Mouse (Mus musculus): Measurements from ENCODE around the gene St3gal5.
A peak's percentile ranks its signal among the peaks of the same experiment; 100 is the strongest.

Gene St3gal5

GRCm38 (mm10) chr6:72164321-72165275, 67.2 kb downstream of the St3gal5 start:
- DNase-seq = peak; percentile 94

- DNase-seq = no peak
Measured at GRCm38 (mm10) chr6:72165907-72166306, 68.5 kb downstream of the St3gal5 start.

GRCm38 (mm10) chr6:72171391-72171790, 74.0 kb downstream of the St3gal5 start:
- no peak for DNase-seq

DNA sequence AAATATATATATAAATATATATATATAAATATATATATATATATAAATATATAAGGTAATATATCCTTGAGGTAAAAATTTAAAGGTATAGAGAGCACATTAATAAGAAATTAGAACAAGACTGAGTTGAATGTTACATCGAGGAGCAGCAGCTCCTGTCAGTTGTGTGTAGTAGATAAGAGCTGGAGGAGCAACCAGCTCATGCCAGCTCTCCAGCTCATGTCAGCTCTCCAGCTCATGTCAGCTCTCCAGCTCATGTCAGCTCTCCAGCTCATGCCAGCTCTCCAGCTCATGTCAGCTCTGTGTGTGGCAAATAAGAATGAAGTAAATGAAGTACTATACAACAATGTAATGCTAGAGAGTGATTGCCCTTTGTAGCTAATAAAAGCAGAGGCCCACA, 76.0 kb downstream of the St3gal5 start:
- DNase-seq = no peak

DNA sequence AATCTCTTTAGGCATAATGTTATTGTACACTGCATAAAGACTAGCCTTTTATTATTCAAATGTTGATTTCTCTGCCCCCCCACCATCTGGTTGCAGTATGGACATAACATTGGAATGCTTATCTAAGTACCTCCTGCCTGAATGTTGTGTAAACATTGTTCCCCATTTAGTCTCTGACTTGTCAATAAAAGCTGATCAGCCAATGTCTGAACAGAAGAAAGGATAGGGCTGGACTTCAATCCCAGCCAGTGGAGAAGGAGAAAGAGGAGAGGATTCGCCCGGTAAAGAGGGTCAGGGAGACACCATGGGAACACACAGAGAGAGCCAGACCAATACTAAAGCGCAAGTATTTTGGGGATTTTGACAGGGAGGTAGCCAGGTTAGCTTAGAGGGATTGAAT, 78.0 kb downstream of the St3gal5 start:
- DNase-seq = no peak

- no peak for DNase-seq
Measured at GRCm38 (mm10) chr6:72176004-72176403, 78.6 kb downstream of the St3gal5 start.

DNA sequence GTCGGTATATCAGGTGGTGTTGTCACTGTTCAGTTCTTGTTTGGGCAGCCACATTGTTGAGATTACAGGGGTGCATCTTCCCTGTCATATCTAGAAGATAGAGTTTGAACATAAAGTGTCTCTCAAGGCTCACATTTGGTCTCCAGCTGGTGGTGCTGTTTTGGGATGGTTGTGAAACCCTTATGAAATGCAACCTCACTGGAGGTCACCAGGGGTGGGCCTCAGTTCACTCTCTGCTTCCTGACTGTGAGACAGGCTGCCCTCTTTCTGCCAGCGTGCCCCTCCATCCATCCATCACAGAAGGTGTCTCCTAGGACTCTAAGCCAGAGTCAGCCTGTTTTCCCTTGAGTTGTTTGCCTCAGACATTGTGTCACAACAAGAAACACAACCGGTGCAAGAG, 80.0 kb downstream of the St3gal5 start:
- DNase-seq = no peak

DNA sequence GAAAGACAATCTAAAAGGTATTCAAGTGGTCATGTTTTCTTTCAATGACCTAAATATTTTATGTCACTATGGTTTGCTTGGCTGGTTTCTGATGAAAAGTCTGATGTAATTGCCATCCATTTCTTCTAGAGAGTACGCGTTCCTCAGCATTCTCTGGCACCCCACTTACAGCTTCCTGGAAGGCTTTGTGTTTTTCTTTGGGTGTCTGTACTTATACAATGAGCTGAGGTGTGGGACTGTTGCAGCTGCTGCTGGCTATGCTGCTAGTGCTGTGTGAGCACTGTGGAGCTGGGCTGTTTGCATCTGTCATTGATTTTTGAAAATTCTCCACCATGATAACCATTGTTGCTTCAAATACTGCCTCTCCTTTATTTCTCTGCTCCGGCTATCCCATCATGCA, 81.6 kb downstream of the St3gal5 start:
- DNase-seq = no peak

DNA sequence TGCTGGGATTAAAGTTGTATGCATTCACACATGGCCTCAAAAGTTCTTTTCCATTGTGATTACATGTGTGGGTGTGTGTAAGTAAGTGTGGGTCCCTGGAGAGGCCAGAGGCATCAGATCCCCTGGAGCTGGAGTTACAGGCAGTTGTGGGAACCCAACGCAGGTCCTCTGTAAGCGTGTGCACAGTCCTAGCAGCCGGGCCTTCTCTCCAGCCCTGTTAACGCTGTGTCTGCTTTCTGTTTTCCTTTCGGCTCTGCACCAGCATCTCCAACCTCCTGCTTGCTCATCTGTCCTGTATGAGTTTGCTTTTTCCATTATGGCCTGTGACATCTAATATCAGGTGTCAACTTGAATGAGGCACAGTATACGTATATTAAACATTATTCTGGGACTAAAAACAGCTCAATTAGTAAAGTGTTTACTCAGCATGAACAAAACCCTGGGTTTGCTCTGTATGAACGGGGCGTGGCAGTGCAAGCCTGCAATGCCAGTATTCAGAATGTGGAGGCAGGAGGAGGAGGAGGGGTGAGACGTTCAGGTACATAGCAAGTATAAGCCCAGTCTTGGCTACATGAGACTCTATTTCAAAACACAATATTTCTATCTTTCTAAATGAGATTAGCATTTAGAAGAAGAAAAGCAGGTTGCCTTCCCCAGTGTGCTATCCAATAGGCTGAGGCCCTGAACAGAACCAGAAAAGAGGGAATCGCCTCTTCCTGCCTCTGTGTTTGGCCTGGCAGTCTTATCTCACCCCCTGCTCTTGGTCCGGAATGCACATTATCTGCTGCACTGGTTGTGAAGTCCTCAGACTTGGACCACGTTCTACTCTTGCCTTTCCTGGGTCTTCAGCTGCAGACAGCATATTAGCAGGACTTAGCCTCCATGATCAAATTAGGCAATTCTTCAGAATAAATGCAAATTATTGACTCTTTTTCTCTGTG, 82.4 kb downstream of the St3gal5 start:
- no peak for DNase-seq

DNA sequence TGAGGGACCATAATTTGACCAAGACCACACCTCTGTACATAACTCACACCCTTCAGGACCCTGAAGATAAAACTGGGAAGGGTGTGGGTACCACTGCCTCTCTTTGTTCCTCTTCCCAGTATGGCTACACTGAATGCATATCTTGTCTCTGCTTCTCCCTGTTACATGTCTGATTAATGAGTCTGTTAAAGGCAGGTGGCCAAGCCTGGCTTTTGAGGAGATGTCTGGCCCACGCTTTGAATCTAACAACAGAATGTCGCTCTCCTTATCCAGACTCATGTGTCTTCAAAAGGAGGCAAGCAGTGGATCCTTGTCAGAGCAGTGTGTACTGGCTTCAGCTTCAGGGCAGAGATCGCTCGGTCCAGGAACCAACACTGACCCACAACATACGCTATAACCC, 87.2 kb downstream of the St3gal5 start:
- no peak for DNase-seq

- peak; percentile 91 to 92 for DNase-seq
Measured at GRCm38 (mm10) chr6:72185893-72186490, 88.6 kb downstream of the St3gal5 start.

- no peak for DNase-seq
Measured at GRCm38 (mm10) chr6:72186809-72187208, 89.4 kb downstream of the St3gal5 start.

- peak; percentile 79 to 82 for DNase-seq
Measured at GRCm38 (mm10) chr6:72189061-72189863, 91.9 kb downstream of the St3gal5 start.

- DNase-seq = no peak
Measured at GRCm38 (mm10) chr6:72190120-72190519, 92.7 kb downstream of the St3gal5 start.

- DNase-seq = peak in 1 of 2 experiments; percentile 29
Measured at GRCm38 (mm10) chr6:72190577-72190976, 93.2 kb downstream of the St3gal5 start.

DNA sequence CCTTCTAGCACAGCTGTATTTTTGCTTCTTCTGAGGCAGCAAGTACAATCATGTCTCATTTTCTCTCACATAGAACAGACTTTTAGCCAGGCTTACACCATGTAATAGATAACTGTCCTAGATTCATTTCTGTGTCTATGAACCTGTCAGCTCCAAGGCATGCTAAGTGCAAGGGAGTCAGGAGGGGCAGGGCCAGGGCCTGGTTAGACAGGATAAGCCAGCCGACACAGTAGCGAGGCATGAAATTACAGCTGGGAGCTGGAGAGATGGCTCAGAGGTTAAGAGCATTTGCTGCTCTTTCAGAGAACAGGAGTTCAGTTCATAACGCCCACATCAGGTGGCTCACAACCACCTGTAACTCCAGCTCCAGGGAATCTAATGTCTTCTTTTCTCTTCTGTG, 99.3 kb downstream of the St3gal5 start:
- no peak for DNase-seq

DNA sequence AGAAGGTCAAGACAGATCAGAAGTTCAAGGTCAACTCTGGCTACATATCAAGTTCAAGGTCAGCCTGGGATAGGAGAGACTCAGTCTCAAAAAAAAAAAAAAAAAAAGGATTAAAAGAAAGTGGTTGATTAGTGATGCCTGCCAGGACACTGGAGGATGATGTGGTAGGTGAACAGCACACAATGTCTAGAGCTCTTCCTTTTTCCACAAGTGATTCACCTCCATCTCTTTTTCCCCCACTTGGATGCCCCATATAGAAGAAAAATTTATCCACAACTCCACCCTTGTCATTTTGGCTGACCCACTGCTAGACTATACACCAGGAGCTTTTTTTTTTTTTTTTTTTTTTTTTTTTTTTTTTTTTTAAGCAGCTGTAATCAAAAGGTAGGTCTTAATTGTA, 100.1 kb downstream of the St3gal5 start:
- no peak for DNase-seq

DNA sequence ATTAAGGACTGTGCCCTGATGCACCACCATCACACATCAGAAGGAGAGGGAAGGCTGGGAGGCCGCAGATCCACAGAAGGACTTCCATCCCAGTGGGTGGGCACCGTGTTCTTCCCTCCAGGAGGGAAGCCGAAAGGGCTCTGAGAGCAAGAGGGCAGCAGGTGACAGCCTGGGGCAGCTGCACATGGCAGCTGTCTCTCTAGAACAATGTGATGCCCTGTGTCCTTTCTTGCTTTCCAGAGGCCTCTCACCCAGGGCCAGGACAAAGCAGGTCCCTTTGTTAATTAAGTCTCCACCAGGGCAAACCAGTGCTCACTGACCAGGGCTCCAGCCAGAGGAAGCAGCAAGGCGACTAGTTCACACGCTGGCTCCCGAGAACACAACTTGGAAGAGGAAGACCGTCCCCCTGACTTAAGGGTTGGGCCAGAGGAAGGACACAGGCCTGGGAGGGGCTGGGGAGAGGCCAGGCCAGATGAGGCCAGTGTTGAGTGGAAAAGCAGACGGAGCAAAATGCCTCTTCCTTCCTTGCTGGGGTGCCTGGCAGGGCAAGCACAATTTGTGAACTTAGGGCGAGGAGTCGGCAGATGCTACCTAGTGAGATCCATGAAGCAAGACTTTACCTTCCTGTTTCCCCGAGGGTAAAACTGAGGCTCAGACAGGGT, 103.3 kb downstream of the St3gal5 start:
- DNase-seq = peak in 1 of 2 experiments; percentile 49

- DNase-seq = no peak
Measured at GRCm38 (mm10) chr6:72202732-72203131, 105.3 kb downstream of the St3gal5 start.

- peak in 1 of 2 experiments; percentile 29 for DNase-seq
Measured at GRCm38 (mm10) chr6:72203279-72203678, 105.9 kb downstream of the St3gal5 start.

All from kidney, postnatal 4 days (tissue).